Mouse (Mus musculus) left cerebral cortex, postnatal 10 days (tissue): ENCODE measurements around the gene Mtss1l. TPM values are rescaled to one million over a fixed set of nuclear protein-coding genes. Genes with fewer than 3 reads are reported as not detected.

Experiments
- total RNA-seq, 2 experiments: library from RNA; stranded (reverse); gene quantifications; 2 replicates each; pipeline ENCODE4 v1.2.3; 2021

Mtss1l gene
- total RNA-seq, 2 experiments from 2014 or later = 214 to 236 TPM

Other genes with a start within 250 kb of the Mtss1l start
- 10 to 100 TPM; 30.5 to 32.5 TPM for gene Vac14, start 102.9 kb upstream of the Mtss1l start, total RNA-seq
- gene Il34, start 84.4 kb downstream of the Mtss1l start, total RNA-seq = 10 to 100 TPM; 74.9 to 82.0 TPM
- gene Cog4, start 125.1 kb downstream of the Mtss1l start, total RNA-seq = 10 to 100 TPM; 50.8 to 59.0 TPM
- gene Sf3b3, start 125.3 kb downstream of the Mtss1l start, total RNA-seq = 10 to 100 TPM; 56.0 to 58.3 TPM
- gene Fuk, start 181.0 kb downstream of the Mtss1l start, total RNA-seq = 10 to 100 TPM; 11.5 to 12.0 TPM
- 10 to 100 TPM; 85.5 to 86.1 TPM for gene St3gal2, start 198.4 kb downstream of the Mtss1l start, total RNA-seq